Mouse (Mus musculus) fibroblast of lung, adult 2 months (primary cell): ENCODE measurements at regions not wholly inside any gene's neighbourhood (a gene's known extent, or its start where the extent isn't known, plus 50 kb on each side); places are given as distances from the start of the nearest gene placed in this dataset.

Experiments
- DNase-seq: peaks from one replicate; pipeline ENCODE4 v3.0.0-alpha.2; 2011; ENCODE audit warnings: low read depth

DNA sequence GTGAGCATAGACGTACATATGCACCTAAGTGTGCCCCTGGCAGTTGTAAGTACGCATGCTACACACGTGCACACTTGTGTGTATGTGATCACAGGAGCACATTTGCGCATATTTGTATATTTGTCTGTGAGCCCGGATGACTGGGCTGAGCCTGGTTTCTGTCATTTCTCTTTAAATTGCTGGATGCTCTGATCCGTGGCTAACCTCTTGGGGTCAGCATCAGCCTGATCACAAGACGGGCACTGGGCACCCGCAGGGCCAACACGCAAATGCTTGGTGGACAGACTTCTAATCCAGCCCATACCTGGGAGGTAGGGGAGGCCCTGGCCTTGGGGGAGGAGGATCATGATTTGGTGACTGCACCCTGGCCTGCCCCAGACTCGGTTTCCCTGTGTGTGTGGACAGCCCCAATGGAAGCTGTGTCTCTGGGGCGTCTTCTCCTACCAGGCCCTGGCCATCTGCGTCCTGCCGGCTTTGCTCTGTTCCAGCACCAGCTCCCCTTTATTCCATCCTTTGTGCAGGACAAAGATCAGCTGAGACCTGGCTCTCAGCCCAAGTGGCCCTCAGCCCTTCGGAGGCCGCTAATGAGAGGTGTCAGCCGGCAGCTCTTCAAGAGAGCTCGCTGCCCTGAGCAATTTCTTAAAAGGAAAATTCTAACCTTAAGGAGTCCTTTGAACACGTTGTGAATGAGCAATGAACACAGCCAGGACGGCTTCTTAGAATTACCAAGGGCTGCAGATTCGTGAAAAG, 155.0 kb upstream of the A530016L24Rik start:
- no peak for DNase-seq

- no peak for DNase-seq
Observed at GRCm38 (mm10) chr12:112335641-112336040, 153.6 kb upstream of the A530016L24Rik start.

GRCm38 (mm10) chr12:112336691-112337295, 152.5 kb upstream of the A530016L24Rik start:
- no peak for DNase-seq

GRCm38 (mm10) chr12:112337443-112337842, 151.8 kb upstream of the A530016L24Rik start:
- no peak for DNase-seq

DNA sequence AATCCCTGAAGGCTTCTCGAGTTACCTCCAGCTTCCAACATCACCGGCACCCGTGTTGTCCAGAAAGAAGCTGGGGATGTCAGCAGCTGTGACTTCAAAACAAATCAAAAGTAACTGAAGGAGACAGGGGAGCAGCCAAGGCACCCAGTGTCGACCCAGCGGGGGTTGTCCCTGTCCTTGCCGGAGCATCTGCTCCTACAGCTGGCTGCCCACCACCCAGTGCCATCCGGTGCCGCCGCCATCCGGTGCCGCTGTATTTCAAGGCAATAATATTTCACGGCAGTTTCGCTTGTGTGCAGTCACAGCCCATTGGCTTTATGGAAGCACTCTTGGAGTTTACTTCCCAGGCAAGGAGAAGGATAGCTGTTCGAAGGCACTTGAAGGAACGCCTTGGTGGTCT, 150.3 kb upstream of the A530016L24Rik start:
- DNase-seq = no peak

GRCm38 (mm10) chr12:112339481-112340179, 149.6 kb upstream of the A530016L24Rik start:
- DNase-seq = peak; percentile 59

- DNase-seq = no peak
Observed at GRCm38 (mm10) chr12:112340248-112340647, 149.0 kb upstream of the A530016L24Rik start.

GRCm38 (mm10) chr12:112341726-112342469, 147.3 kb upstream of the A530016L24Rik start:
- no peak for DNase-seq

DNA sequence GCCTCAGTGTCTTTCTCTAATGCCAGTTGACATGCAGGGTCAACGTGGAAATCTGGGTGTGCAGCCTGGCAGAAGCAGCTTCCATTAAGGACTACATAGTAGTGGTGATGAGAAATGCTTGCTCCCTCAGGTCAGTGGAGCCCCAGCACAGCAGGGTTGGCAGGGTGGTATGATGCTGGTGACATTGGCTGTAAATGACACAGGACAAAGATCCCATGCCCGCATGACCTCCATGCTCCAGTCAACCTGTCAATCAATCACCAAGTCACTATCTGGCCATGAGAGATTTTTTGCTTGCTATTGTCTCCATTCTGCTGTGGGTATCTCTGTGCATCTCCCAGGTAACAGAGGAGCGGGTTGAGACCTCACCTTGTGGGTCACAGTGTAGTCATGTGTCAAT, 146.2 kb upstream of the A530016L24Rik start:
- no peak for DNase-seq

- DNase-seq = no peak
Observed at GRCm38 (mm10) chr12:112344285-112344684, 145.0 kb upstream of the A530016L24Rik start.

DNA sequence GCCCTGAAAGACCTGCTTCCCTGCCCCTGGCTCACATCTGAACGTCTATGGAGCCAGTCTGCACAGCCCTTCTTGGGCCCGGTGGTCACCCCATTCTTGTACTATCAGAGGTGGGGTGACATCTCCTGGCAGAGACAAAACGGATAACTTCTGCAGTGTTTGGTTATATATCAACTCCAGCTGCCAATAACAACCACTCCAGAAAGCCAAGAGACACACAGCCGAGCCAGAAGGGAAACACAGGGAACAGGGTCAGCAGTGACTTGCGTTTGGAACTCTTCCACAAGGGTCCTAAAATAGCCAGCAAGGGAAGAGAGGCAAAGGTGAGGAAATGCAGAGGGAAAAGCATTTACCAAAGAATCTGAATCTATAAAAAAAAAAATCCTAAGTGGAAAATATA, 143.5 kb upstream of the A530016L24Rik start:
- no peak for DNase-seq

- DNase-seq = no peak
Observed at GRCm38 (mm10) chr12:112348116-112348515, 141.1 kb upstream of the A530016L24Rik start.

- no peak for DNase-seq
Observed at GRCm38 (mm10) chr12:112349676-112350318, 139.5 kb upstream of the A530016L24Rik start.

DNA sequence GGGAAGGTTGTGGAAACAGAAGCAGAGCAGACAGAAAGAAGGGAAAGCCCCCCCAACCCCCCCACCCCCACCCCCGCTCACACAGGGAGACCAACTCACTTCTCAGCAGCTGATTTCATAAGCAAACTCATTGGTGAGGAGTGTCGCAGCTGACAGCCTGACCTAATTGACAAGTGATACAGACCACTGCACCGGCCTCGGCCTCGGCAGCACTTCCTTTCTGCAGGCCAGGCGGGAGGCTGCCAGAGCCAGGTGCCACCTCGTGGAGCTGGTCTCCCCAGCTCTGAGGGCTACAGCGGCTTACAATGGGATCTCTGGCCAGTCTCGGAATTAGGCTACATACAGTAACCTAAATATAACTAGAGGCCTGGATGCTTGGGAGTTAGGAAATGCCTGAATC, 138.5 kb upstream of the A530016L24Rik start:
- no peak for DNase-seq

- no peak for DNase-seq
Observed at GRCm38 (mm10) chr12:112363349-112363748, 125.9 kb upstream of the A530016L24Rik start.

GRCm38 (mm10) chr12:112367221-112367620, 122.0 kb upstream of the A530016L24Rik start:
- DNase-seq = no peak

- no peak for DNase-seq
Observed at GRCm38 (mm10) chr12:112368112-112368511, 121.1 kb upstream of the A530016L24Rik start.

DNA sequence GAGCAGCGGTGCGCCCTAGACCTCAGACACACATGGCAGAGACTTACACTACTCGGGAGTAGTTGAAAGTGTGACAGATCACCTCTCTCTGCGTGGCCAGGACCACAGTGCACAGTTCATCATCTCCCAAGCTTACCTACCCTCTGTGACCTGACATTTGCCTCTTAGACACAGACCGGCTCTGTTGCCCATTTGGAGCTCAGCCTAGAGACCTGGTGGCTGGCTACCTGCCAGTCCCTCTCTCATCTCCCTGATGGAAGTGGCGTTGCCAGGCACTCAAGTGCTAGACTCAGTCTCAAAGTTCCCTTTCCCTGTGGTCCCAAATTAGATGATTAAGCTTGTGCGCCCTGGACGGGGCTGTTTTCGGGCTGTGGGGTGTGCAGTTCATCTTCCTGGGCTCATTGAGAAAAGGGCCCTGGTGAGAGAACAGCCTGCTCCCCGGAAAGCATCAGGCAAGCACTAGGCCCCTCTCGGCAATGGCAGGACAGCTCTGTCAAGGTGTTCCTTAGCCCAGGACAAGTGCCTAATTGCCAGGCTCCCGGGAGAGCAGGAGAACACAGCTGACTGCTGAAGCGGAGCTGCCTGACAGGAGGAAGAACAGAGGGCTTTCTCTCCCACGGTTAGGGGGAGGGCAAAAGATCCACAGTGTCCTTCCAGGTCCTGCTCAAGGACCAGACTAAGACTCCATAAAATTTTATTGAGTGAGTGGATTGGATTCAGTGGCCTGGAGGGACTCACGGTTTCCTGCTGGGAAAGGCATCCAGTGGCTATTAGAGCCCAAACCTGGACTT, 119.5 kb upstream of the A530016L24Rik start:
- DNase-seq = no peak

DNA sequence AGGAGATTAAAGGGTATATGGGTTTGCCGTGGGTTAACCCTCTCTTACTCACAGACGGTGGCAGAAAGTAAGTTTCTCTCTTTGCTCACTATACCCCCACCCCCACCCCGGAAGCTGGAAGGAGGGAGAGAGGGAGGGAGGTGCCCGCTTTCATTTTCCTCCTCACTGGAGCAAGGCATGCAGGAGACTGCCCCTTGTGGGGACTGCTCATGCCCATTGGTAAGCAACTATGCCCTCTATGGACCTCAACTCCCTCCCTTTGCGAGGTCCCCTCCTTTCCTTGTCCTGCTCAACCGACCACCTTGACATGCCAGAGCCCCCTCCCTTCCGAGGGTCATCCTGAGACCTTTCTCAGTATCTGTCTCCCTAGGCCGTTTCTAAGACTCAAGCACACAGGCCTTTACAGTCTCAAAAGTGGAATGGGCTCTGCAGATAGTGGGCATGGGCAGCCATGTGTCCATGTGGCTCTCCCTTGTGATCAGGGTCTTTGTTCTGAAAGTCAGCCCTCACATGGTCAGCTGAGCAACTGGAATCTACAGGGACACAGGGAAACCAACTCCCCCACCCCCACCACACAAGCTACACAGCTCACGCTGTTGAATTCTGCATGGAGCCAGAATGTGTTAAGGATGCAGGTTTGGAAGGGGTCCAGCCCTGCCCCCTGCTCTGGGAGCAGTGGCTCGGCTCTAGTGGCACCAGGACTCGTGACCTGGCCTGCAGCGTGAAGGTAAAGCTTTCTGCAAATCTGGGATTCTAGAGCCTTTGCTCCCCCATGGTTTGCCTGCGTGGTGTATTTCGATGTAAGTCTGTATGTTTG, 116.8 kb upstream of the A530016L24Rik start:
- DNase-seq = no peak

DNA sequence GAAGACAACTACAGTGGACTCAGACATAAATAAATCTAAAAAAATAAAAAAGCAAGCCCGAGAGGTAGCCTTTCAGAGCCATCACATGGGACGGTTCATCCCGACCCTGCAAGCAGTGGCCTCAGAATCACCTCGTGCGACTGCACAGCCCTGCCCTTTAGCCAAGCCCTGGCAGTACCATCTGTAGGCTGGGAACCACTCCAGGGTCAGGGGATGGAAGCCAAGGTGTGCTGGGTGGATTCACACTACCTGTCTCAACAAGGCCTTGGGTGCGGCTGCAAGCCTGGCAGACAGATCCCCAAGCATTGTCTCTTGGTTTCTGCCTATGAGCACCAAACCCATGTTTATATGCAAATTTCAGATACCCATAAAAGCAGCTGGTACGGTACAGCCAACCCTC, 115.3 kb upstream of the A530016L24Rik start:
- DNase-seq = no peak
